Mouse (Mus musculus): ENCODE results near the gene Opcml.

GRCm38 (mm10) chr9:28211877-28212276 lies 421.3 kb downstream of the Opcml start:
- TF ChIP-seq GATA1 (IDR thresholded peaks at IDR 0.05; ENCODE audit: borderline replicate concordance, low read length): no peak
- no peak for TF ChIP-seq CTCF (IDR thresholded peaks at IDR 0.05; ENCODE audit: low read depth, low read length)

Data from G1E (cell line).